Mouse (Mus musculus) erythroblast, embryonic 14.5 days (primary cell): ENCODE results near the gene Fads6. TPM values are rescaled to one million over a fixed set of nuclear protein-coding genes. Genes with fewer than 3 reads are reported as not detected.
A peak's percentile ranks its signal among the peaks of the same experiment; 100 is the strongest.

Experiments used
- H3K27me3 ChIP-seq: 2 replicates; pipeline ENCODE4 v1.6.1; 2012; ENCODE audit warnings: inconsistent platforms; ENCODE audit not compliant: control insufficient read depth
- H3K36me3 ChIP-seq: 2 replicates; pipeline ENCODE4 v1.6.1; 2012; ENCODE audit warnings: mild to moderate bottlenecking, inconsistent platforms; ENCODE audit not compliant: control insufficient read depth
- H3K4me1 ChIP-seq: 2 replicates; pipeline ENCODE4 v1.6.1; 2012; ENCODE audit warnings: inconsistent platforms; ENCODE audit not compliant: control insufficient read depth
- H3K4me3 ChIP-seq: replicated peaks from 2 replicates; pipeline ENCODE3; 2012; ENCODE audit warnings: moderate library complexity, mild to moderate bottlenecking, inconsistent platforms
- H3K9me3 ChIP-seq: 2 replicates; pipeline ENCODE4 v1.6.1; 2012; ENCODE audit warnings: low read length, inconsistent platforms, mixed read lengths; ENCODE audit not compliant: control insufficient read depth
- GATA1 ChIP-seq: IDR thresholded peaks from 2 replicates; pipeline ENCODE4 v1.6.1; 2012; ENCODE audit warnings: low read length, inconsistent platforms, mixed read lengths
- TAL1 ChIP-seq: IDR thresholded peaks from 3 replicates; pipeline ENCODE4 v1.6.1; 2012; ENCODE audit warnings: low read length, inconsistent platforms, mixed read lengths
- polyA plus RNA-seq: library from polyadenylated mRNA; stranded (reverse); fragments of >175 nt; gene quantifications from 2 replicates; pipeline ENCODE4 v1.2.3, GENCODE M21; 2012

Gene Fads6
- 0.01 TPM in 1 of 2 replicates, not detected in the other for polyA plus RNA-seq

- H3K4me3 ChIP-seq, result peak within 1 kb of the TSS; percentile 56
- H3K27me3 ChIP-seq, result peaks cover 27% of the 10 kb centered on the region
- H3K4me1 ChIP-seq, result peaks cover 5% of the 10 kb centered on the region; the same call in 1 of the 2 replicates
- no peak for TF ChIP-seq GATA1
- TF ChIP-seq TAL1, result no peak
- no peaks in the 10 kb centered on the region for H3K9me3 ChIP-seq
- no peaks in the 10 kb centered on the region; the same call in 1 of the 2 replicates for H3K36me3 ChIP-seq
Observed at GRCm38 (mm10) chr11:115297214-115297826, at the start of gene Fads6. Gene Fads6 (minus strand): TSS chr11:115297663.

DNA sequence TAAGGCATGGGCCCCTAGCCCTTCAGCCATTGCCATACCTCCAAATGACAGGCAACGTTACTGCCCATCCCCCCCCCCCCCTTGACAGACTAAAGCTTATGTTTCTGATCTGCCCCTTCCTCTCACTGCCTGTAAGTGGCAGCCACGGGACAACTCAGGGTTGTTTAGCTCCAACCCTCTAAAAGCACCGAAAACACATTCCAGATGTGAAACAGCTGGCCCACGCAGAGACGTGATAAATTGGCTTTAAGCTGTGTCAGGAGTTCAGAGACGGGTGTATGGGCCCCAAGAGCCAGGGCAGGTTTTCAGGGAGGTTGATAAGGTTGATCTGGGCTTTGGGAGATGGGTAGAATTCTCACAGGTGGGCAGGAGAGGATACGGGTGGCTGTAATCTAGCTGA lies 48.1 kb upstream of the Fads6 start:
- no peaks in the 10 kb centered on the region for H3K9me3 ChIP-seq
- TF ChIP-seq GATA1 (no peak), TAL1 (no peak)
- no peaks in the 10 kb centered on the region for H3K36me3 ChIP-seq
- H3K4me1 ChIP-seq, result peaks cover 21% of the 10 kb centered on the region
- H3K27me3 ChIP-seq, result peaks cover 31% of the 10 kb centered on the region
- no peak overlapping the region for H3K4me3 ChIP-seq

DNA sequence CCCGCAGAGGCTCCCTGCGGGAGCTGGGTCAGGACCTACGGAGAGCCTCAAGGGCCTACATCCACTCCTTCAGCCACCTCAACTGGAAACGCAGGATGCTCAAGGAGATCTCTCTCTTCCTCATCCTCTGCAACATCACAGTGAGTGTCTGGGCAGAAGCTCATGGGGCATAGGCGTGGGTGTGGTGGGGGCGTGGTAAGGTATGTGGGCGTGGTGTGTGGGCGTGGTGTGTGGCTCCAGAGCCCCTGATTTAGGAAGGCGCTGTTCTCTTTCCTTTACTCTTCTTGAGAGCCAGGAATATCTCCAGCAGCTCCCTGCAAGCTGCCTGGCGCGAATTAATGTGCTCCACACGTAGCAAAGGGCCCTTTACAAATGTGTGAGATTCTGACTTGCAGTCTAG lies 47.5 kb upstream of the Fads6 start:
- H3K4me3 ChIP-seq, result no peak overlapping the region
- no peaks in the 10 kb centered on the region for H3K36me3 ChIP-seq
- H3K4me1 ChIP-seq, result peaks cover 21% of the 10 kb centered on the region
- no peaks in the 10 kb centered on the region for H3K9me3 ChIP-seq
- H3K27me3 ChIP-seq, result peaks cover 31% of the 10 kb centered on the region
- no peak for TF ChIP-seq TAL1
- no peak for TF ChIP-seq GATA1

- no peak for TF ChIP-seq TAL1
- TF ChIP-seq GATA1, result no peak
- Histone ChIP-seq H3K4me1 (peaks cover 3% of the 10 kb centered on the region), H3K9me3 (no peaks in the 10 kb centered on the region), H3K36me3 (no peaks in the 10 kb centered on the region), H3K27me3 (peaks cover 39% of the 10 kb centered on the region), H3K4me3 (no peak overlapping the region)
Observed at GRCm38 (mm10) chr11:115341866-115342265, 44.4 kb upstream of the Fads6 start.

GRCm38 (mm10) chr11:115341246-115341645 lies 43.8 kb upstream of the Fads6 start:
- Histone ChIP-seq H3K9me3 (no peaks in the 10 kb centered on the region), H3K36me3 (no peaks in the 10 kb centered on the region), H3K4me3 (no peak overlapping the region), H3K4me1 (peaks cover 3% of the 10 kb centered on the region), H3K27me3 (peaks cover 43% of the 10 kb centered on the region)
- no peak for TF ChIP-seq TAL1
- no peak for TF ChIP-seq GATA1

DNA sequence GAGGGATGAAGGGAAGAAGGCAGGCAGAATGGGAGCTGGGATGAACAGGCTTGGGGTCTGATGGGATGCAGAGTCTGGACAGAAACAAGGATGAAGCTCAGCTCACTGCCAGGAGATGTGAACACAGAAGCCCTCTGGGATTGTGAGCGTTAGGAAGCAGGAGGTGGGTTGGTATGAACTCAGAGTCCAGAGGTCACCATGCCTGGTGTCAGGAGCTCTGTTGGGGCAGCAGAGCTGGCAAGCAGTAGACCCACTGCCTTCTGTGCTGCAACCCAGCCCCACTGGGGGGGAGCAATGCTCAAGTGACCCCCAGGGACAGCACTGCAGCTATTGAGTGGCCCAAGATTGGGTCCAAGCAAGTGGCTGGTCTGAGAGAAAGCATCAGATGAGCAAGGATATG lies 40.4 kb upstream of the Fads6 start:
- Histone ChIP-seq H3K4me1 (no peaks in the 10 kb centered on the region; the same call in 1 of the 2 replicates), H3K27me3 (peaks cover 51% of the 10 kb centered on the region), H3K9me3 (no peaks in the 10 kb centered on the region), H3K36me3 (no peaks in the 10 kb centered on the region), H3K4me3 (no peak overlapping the region)
- no peak for TF ChIP-seq GATA1
- no peak for TF ChIP-seq TAL1

DNA sequence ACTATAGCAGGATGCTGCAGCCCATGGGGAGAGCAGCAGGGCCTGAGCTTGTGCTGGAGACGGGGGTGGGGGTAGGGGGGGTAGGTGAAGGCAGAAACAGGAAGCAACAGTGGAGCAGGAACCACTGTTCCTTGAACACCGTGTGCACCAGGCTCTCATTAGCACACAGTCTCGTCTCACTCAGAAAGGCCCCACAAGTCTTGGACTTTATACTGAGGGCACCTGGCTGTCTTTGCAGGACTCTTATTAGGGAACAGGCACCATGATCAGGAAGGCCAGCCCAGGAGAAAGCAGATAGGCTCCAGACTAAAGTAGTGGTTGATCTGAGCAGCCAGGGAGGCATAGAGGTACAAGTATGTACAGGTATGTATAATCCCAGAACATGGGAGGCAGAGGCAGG lies 39.9 kb upstream of the Fads6 start:
- TF ChIP-seq TAL1, result no peak
- TF ChIP-seq GATA1, result no peak
- Histone ChIP-seq H3K4me3 (no peak overlapping the region), H3K36me3 (no peaks in the 10 kb centered on the region), H3K9me3 (no peaks in the 10 kb centered on the region), H3K4me1 (no peaks in the 10 kb centered on the region; the same call in 1 of the 2 replicates), H3K27me3 (peaks cover 56% of the 10 kb centered on the region)

DNA sequence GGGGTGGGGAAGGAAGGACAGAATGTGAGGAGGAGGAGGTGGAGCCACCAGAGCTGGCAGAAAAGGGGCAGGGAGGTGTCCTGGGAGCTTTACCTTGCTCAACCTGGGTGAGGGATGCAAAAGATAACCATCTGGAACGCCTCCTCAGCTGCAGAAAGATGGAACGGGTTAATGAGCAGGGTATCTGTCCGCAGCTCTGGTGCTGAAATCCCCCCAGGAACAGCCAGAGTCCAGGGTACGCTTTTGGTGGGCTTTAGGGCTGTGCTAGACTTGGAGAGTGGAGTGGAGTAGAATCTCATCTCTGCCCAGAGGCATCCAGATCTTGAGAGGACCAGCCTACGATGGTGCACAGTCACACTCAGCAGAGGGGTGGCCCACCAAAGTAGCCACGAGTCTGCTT lies 38.7 kb upstream of the Fads6 start:
- Histone ChIP-seq H3K36me3 (no peaks in the 10 kb centered on the region), H3K27me3 (peaks cover 61% of the 10 kb centered on the region), H3K4me3 (no peak overlapping the region), H3K9me3 (no peaks in the 10 kb centered on the region), H3K4me1 (no peaks in the 10 kb centered on the region; the same call in 1 of the 2 replicates)
- TF ChIP-seq GATA1 (no peak), TAL1 (no peak)

DNA sequence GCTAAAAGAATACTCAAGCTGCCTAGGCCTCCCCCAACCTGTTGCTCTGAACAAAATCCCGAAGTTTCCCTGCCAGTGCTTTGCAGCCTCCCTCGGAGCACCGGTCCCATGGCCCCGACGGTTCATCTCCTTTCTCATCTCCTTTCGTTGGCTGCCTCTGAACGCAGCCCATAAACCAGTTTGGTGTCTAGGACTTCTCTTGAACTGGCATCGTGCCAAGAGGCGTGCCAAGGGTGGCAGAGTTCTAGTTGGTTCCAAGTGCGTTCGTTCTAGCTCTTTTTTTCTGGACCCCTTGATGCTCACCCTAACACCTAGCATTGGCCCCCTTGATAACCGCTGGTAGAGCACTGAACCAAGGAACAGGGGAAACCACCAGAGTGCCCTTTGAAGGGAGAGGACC lies 37.8 kb upstream of the Fads6 start:
- H3K27me3 ChIP-seq, result peaks cover 63% of the 10 kb centered on the region
- no peaks in the 10 kb centered on the region; the same call in 1 of the 2 replicates for H3K4me1 ChIP-seq
- H3K36me3 ChIP-seq, result no peaks in the 10 kb centered on the region
- H3K9me3 ChIP-seq, result no peaks in the 10 kb centered on the region
- TF ChIP-seq GATA1 (no peak), TAL1 (no peak)
- no peak overlapping the region for H3K4me3 ChIP-seq

- TF ChIP-seq GATA1, result no peak
- no peak within 1 kb of the TSS for H3K4me3 ChIP-seq
- H3K4me1 ChIP-seq, result no peaks in the 10 kb centered on the region; the same call in 1 of the 2 replicates
- no peaks in the 10 kb centered on the region for H3K9me3 ChIP-seq
- H3K36me3 ChIP-seq, result no peaks in the 10 kb centered on the region
- H3K27me3 ChIP-seq, result peaks cover 62% of the 10 kb centered on the region
Observed at GRCm38 (mm10) chr11:115334531-115334930, 37.1 kb upstream of the Fads6 start, which contains the start of gene Otop3. Gene Otop3 (plus strand): TSS chr11:115334731.
